Mouse (Mus musculus): ENCODE measurements around the gene Stard3.

Stard3 gene

DNA sequence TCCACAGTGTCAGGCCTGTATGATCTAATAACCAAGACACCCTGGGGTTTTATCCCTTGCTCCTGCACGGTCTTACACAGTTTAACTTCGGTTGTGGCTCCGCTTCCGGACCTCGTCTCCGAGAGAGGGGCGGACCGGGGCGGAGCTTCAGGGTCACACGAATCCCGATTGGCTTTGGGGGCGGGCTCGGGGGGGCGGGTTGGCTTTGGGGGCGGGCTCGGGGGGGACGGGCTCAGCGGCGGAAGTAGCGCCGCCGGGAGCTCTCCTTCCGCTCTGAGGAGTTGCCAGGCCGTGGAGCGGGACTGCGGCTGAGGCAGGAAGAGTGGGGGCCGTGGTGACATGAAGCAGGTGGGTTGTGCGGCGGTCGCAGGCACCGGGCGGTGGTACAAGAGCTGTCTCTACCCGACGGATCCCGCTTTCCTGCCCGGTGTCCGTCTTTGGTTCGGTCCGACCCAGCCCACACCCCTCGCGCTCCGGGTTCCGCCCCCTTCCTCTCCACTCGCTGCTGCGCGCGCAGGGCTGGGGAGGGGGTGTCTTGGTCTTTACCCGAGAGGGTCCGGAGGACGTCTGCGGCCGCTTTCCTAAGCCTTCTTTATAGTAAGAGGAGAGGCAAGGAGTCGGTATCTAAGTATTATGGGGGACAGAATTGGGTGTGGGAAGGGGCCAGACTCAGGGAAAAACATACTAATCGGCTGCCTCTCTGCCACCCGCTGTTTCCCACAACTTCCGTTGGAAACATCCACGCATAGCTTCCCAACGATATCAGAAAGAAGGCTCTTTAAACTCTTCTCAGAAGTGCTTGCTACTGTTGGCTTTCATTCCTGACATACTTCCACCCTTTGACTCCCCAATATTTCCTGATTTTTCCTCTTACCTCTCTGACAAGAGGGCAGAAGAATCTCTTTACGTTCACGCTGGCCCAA, at the start of gene Stard3:
TSS of gene Stard3 (plus strand) at position 208 of the 923 bp plus-strand sequence.
- DNase-seq = peak; percentile 94

DNA sequence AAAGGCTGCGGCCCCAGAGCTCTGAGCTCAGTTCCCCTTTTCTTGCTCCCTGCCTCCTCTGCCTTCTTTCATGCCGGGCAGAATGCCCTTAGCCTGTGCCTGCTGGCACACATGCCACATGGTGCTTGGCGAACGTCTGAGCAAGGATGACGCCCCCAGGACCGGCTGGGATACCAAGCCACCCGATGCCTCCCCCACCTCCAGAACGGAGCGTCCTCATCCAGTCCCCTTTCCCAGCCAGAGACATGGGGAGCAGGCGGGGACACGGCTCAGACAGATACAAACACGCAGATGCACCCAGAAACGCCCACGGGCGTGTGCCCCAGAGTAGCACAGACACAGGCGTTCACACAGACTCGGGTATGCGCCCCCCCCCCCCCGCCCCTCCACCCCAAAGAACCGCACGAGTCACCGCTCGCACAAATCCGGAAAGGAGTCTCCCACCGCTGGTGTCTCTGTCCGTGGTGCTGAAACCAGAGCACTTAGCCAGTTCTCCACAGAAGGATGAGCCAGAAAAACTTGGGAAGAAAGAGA, 44.3 kb upstream of the Stard3 start:
- DNase-seq = peak; percentile 66

DNA sequence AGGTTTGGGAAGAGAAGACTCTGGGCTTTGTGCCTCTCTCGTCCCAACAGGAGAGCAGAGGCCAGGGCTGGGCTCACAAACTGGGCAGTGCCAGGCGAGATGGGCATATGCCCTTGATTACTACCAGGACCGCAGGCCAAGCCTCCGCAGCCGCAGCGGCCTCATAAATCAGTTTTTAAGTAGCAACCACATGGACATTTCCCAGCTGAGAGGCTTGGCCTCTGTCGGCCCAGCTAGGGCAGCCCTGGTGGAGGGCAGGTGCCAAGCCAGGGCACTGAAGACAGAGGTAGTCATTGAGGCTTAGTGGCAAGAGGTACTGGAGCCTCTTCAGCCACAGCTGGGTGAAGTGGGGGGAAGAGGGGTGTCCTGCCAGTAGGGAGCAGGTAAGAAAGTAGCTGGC, 40.7 kb upstream of the Stard3 start:
- no peak for DNase-seq

DNA sequence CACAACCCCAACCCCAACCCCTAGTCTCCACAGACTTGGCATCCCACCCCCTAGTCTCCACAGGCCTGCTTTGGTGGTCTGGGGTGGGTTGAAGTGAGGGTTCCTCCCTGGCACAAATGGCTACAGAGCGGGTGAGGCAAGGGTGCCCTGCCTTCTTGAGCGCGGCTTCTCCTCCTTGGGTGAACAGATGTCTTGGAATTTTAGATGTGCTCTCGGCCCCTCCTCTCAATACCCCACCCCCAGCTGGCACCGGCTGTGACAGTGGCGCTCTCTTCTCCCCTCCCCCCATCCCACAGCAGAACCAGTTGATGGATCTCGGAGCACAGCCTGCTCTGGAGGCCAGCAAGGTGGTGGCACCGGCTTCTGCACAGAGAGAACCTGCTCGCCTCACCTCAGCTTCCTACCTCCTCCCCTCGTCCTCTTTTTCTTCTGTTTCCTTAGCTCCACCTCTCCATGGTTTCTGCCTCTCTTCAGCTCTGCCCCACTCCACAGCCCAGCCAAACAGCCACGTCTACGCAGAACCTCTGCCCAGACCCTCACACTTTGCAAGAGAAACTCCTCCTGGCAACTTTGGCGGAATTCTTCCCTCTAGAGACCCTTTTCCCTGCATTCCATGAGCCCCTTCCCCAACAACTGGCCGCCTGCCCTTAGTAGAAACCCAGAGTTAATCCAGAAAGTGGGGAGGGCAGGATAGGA, 39.6 kb upstream of the Stard3 start:
- no peak for DNase-seq

DNA sequence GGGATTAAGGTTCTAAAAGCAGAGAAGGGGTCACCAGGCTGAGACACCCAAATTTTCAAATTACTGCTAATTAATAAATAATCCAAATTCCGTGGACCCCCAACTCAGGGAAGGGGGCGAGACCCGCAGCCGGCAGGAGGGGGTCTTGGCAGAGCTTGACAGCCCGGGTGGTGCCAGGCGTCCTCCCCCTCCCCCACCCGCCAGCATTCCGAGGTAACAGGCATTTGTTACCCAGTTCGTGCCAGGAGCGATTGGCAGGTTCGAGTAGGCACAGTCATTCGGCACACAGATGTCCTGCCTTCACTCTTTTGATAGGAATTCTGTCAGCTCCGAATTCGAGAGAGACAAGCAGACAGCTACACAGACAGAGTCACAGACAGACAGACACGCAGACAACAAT, 39.0 kb upstream of the Stard3 start:
- DNase-seq = no peak

DNA sequence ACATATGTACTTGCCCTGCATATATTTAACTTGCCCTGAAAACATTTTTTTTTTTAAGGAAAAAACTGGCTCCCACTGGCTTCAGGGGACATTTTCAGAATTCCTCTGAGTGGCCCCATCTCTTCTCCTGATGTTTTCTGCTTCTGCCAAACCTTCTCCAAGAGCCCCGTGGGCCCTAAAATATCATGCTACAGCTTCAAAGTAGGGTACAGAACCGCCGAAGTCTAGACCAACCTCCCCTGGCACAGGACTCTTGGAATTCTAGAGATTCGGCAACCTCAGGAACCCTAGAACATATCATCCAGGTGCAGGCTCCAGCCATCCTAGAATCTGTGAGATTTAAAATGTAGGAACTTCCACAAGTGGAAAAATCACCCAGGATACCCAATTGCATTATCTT, 38.6 kb upstream of the Stard3 start:
- DNase-seq = no peak

DNA sequence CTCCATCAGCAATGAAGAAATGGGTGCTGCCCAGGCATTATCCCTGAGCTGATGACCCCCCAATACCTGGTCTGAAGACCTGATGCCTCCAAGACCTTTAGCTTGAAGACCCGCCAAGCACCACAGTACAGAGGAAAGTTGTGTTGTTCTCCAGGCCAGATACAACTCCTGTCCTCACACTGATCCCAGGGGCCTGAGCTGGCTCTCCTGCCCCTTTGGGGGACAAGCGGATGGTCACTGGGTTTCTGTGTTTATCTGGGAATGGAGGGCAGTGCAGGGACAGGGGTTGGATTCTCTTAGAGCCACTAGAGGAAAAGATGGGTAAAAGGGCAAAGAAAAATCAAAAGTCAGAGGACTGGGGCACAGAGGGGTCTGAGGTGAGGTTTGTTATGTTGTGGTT, 38.2 kb upstream of the Stard3 start:
- DNase-seq = no peak

DNA sequence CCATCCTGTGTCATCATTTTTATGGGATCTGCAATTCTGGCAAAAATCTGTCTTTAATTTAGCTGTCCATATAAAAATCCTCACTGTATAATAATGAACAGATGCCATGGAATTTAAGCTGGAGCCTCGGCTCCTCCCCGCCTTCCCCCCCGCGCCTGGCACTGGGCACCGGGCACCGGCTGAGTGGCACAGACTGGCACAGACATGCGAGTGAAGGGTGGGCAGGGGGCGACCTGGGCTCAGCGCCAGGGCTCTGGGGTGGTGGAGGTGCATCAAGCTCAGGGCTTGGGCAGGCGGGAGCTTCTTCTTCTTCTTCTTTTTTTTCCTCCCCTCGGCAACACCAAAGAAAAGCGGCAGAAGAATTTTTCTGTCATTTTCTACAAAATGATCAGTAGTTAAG, 37.8 kb upstream of the Stard3 start:
- no peak for DNase-seq

DNA sequence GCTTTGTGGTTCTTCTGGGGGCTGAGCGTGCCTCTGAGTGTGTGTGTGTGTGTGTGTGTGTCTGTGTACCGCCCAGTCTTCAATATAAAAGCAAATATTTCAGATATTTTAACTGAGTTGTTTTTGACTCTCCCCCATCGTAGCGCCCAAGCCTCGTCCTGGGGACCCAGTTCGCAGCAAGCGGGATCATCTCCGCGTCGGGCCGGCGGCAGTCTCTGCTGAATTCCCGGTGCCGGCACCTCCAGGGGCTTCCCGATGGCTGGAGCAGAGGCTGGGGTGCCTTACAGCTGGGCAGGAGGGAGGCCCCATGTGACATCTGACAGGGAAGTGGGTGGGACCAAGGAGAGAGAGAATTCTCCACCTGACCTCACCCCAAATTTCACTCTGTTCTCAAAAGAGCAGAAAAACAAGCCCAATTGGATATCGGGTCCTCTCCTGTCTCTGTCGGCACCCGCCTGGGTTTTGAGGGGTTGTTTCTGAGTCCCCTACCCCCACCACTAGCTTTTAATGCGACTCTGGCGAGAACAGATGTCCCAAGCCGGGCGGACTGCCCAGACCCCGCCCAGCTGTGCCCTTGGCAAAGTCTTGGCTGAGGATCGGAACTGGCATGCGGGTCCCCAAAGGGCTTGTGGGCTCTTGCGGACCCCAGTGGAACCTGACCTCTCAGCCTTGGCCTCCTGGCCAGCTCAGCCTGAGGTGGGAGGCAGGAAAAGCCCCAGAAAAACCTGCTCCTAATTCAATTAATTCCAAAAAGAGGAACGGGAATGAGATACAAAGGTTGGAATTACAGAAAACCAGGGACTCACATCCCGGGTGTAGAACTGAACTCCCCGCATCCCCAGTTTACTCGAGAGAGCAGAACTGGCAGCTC, 37.1 kb upstream of the Stard3 start:
- no peak for DNase-seq

DNA sequence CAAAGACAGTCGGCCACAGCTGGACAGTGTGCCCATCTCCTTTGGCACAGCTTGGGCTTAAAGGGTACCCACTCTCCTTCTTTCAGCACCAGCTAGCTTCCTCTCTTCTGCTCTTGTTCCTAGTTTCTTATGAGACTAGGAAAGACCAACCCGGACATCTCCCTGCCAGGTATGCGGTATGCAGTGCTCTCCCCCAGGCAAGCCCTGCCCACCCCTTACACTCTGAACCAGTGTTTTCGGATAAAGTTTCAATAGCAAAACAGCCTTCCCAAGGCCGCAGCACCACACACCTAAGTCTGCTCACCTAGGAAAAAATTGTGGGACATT, 36.5 kb upstream of the Stard3 start:
- no peak for DNase-seq

DNA sequence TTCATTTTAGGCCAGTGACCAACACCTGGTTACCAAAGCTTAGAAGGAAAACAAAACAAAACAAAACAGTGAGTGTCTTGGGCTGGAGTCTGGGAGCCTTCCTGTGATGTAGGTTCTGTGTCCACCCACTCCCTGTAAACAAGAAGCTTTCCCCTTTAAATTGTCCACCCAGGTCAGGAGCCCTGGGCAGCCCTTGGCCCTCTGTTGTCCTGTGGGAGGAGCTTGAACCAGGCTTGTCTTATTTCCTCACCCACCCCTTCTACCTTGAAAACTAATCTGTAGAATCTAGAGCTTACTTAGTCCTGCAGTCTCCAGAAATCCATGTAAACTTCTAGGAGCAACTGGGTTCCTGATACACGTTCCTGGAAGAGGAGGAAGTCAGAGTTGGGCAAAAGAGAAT, 36.0 kb upstream of the Stard3 start:
- no peak for DNase-seq

DNA sequence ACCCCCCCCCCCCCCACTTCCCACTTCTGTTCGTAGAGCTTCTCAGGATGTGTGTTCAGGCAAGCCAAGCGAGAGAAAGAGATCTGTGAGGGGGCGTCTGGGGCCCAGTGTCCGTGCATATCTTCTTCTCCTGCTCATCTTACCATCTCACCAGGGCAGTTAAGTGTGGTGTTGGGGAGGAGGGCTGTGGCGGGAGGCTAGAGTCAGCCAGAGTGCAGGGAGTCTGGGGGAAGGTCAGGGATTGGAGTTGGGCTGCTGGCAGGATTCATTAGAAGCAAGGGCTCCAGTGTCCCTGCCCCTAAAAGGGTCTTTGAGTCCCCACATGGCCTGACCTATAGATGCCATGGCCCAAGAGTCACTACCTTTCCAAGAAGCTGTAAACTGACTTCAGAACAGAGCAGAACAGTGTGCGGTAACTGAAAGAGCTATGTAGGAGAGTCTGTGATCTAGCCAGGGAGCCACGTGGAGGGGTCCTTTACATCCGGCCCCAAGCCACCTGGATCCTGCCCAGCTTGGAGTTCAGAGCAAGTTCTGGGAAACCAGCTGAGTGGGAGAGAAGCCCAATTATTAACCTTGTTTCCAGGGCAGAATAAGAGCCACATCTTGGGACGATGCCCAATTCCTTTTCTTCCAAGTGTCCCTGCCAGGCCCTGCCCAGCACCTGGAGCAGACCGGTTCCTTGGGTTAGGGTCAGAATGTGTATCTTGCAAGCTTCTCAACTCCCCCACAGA, 34.9 kb upstream of the Stard3 start:
- no peak for DNase-seq

DNA sequence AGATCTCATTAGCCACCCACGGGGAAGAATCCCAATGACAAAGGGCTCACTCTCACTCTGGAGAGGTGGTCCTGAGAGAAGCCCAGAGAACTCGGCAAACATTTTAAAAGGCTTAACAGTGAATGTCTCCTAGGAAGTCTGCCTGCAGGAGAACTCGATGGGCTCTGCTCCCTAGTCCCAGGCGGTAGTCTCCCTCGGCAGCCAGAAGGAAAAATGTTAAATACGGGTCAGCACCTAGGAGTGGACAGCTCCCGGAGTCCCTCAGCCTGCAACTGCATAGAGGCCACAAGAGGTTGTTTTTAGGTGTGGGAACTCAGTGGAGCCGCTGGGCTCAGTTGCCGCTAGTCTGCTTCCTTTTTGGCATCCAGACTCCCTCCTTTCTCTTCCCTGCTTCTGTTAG, 34.2 kb upstream of the Stard3 start:
- peak; percentile 56 for DNase-seq

DNA sequence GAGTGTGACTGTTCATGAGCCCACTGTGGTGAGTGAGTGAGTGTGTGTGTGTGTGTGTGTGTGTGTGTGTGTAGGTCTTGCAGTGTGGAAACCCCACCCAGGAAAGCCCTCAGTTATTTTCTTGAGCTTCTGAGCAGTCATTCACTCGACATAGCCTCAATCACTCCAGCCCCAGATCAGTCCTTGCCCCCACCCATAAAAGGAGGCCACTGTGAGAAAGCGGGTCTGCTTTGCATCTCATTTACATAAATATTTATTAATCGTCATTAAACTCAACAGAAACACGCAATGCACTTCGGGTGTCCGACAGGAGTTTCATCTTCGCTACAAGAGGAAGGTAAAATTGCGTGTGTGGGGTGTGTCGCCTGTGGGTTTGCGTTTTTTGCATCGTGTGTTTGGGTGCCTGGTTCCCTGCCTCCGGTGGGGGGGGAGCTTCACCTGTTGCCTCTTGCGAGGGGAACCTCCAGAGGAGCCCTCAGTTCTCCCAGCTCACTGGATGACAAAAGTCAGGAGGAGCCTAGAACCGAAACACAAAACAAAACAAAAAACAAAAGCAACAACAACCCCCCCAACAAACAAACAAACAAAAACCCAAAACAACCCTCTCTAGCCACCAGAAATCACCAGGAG, 32.9 kb upstream of the Stard3 start:
- DNase-seq = no peak

DNA sequence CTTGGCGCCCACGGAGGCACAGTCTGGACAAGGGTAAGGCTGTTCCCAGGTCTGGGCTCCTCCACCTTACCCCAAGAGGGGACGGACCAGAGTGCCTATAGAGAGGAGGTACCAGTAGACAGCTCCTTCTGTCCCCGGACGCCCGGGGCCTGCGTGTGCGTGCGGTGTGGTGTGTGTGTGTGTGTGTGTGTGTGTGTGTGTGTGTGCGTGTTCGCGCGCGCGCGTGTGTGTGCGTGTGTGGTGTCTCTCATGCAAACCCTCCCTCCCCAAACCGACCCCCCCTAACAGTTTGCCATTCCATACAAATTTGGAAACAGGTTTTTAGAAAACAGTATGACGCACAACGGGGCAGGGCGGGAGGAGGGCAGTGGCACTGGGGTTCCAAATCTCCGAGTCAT, 32.3 kb upstream of the Stard3 start:
- DNase-seq = no peak

DNA sequence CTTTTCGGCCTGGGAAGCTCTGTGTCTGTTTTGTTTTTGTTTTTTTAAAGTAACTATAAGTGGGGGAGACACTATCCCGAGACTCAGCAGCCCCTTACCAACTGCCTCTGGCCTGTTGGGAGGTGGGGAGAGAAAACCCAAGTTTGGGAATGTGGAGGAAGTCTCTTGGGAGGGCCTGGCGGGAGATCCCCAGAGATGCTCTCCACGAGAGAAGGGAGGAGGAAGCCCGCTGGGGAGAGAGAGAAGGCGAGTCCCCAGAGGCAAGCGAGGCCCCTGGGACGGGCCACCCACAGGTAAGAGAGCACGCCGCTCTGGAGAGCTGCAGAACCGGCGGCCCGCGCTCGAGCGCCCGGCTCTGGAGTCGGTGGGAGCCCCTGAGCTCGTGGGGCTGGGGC, 31.4 kb upstream of the Stard3 start:
- no peak for DNase-seq

DNA sequence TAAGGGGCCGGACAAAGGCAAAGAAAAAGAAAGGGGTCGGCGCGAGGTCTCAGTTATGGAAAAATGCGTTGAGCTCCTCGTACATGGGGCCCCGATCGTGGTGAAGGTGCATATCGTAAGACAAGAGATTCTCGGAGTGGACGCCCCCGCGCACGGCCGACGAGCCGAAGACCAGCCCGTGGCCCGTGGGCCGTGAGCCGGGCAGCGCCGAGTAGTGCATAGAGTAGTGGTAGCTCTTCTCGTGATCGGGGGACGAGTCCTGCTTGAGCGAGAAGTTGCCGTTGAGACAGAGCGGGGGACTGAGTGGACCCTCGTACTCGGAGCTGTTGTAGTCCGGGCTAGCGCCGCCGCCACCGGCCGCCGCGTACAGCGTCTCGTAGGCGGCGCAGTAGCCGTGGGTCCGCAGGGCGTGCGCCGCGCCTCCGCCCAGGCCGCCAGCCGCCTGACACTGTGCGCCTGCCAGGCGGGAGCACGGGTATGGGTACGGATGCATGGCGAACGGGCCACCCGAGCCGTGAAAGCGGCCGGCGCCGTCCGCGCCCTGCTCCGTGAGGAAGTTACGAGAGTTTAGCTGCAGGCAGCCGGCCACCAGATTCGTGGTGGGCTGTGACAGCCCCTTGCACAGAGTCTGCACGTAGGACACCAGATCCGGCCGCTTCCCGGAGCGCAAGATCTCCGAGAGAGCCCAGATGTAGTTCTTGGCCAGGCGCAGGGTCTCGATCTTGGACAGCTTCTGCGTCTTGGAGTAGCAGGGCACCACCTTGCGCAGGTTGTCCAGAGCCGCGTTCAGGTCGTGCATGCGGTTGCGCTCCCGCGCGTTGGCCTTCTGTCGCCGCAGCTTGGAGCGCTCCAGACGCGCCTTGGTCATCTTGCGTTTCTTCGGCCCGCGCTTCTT, 30.8 kb upstream of the Stard3 start:
- DNase-seq = no peak

DNA sequence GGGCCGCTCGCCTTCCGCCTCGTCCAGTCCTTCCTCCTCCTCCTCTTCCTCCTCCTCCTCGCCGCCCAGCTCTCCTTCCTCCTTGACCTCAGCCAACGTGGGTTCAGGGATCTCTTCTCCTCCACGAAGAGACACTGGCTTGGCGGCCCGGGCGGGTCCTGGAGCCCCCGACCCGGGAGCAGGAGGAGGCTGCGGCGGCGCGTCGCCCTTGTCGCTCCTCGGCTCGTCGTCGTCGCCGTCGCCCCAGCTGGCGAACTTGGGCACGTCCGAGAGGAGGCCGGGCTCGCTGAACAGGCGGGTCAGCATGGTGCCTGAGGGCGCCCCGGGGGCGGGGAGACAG, 30.2 kb upstream of the Stard3 start:
- DNase-seq = no peak

DNA sequence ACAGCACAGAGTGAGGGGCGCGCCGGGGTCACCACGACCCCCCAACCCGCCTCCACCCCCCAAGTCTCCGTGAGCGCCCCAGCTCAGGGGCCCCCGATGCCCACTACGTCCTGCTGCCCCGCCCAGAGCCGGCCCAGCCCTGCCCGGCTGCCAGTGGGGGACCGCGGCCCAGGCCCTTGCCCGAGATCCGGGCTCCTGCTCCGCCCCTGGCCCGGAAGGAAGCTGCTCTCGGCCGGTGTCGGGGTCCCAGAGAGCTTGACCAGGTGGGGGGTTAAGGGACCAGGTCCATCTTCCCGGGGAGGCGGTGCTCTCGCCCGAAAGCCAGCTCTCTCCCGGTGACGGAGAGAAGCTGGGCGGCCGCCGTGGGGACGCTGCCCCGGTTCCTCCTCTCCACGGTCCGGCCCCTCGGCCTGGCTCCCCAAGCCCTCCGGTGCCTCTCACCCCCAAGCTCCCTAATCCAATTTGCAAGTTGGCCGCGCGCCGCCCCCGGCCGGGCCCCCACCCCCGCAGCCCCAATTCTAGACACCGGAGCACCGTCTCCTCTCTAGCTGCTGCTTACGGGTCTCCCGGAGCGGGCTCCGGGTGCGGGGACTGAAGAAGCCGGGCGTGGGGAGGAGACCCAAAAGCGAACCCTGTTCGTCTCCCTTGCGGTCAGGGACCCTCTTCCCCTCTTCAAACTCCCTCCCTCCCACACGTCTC, 29.6 kb upstream of the Stard3 start:
- no peak for DNase-seq
